Mouse (Mus musculus) right cerebral cortex, postnatal 25 days (tissue): ENCODE measurements at regions not wholly inside any gene's neighbourhood (a gene's known extent, or its start where the extent isn't known, plus 50 kb on each side); places are given as distances from the start of the nearest gene placed in this dataset.
"Not testable (repeated sequence)": the region's sequence is repeated elsewhere in the genome, so short reads cannot be mapped to it uniquely, and the experiment has no call there.

ENCODE experiments used
- DNase-seq: peaks from one replicate; pipeline ENCODE4 v3.0.0; 2022

GRCm38 (mm10) chrX:12296264-12297053 lies 136.3 kb upstream of the Bcor start:
- DNase-seq, result no peak

DNA sequence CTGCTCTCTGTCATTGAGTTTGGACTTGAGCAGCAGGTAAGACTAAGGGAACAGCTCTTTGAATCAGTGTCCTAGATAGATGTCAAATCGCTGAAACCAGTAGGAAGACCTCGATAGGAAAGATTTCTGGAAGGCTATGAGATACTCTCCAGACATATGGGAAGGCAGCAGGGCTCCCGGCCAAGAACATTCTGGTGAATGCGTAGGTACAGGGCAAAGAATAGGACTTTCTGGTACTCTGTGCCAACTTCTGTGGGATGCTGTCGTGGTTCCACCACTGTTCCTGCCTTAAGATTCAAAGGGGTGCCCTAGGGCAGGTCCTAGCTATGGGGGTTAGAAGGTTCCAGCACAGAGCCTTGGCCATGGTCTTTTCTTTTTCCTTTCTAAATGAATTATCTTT lies 138.5 kb upstream of the Bcor start:
- no peak for DNase-seq

GRCm38 (mm10) chrX:12299236-12299635 lies 139.1 kb upstream of the Bcor start:
- DNase-seq, result no peak

GRCm38 (mm10) chrX:12304678-12305077 lies 144.5 kb upstream of the Bcor start:
- no peak for DNase-seq

DNA sequence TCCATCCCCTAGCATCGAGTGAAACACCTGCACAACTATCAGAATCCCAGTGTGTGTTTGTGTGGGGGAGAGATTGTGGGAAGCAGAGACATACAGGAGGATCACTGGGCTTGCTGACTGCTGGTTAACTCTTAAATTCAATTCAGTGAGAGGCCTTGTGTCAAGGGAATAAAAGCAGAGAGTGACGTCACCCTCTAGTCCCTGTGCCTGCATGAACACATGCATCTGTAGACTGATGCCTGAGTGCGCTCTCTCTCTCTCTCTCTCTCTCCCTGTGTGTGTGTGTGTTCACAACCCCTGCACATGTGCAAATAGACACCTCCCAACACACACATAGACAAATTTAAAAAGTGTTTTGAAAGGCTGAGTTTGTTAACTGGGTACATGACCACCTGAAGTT lies 146.8 kb upstream of the Bcor start:
- DNase-seq, result no peak

GRCm38 (mm10) chrX:12312534-12312933 lies 152.4 kb upstream of the Bcor start:
- DNase-seq, result no peak

DNA sequence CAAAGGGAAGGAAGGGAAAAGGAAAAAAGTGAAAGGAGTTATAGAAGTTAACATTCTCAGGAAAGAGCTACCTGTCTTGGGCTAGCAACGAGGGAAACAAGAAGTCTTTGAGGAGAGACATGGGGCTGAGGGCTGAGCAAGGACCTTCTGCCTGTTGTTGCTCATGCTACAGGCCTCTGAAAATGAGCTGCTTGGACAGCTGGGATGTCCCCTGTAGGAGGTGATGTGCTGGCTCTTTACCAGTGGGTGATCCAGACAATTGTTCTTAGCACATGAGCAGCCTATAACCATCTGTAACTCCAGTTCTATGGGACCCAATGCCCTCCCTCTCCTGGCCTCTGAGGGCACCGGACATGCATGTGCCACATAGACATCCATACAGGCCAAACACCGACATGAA lies 155.5 kb upstream of the Bcor start:
- no peak for DNase-seq

DNA sequence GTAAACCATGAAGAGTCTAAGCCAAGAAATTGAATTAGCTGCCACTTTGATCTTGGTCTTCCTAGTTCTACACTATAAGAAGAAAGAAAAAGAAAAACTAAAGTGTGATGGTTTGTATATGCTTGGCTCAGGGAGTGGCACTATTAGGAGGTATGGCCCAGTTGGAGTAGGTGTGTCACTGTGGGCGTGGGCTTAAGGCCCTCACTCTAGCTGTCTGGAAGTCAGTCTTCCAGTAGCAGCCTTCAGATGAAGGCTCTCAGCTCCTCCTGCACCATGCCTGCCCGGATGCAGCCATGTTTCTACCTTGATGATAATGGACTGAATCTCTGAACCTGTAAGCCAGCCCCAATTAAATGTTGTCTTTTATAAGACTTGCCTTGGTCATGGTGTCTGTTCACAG lies 157.3 kb upstream of the Bcor start:
- DNase-seq, result not testable (repeated sequence)

- DNase-seq, result no peak
Observed at GRCm38 (mm10) chrX:12318848-12319651, 158.9 kb upstream of the Bcor start.

GRCm38 (mm10) chrX:12322453-12322852 lies 162.3 kb upstream of the Bcor start:
- DNase-seq, result no peak

GRCm38 (mm10) chrX:12323268-12323667 lies 163.1 kb upstream of the Bcor start:
- DNase-seq, result no peak

- no peak for DNase-seq
Observed at GRCm38 (mm10) chrX:12323812-12324211, 163.7 kb upstream of the Bcor start.

DNA sequence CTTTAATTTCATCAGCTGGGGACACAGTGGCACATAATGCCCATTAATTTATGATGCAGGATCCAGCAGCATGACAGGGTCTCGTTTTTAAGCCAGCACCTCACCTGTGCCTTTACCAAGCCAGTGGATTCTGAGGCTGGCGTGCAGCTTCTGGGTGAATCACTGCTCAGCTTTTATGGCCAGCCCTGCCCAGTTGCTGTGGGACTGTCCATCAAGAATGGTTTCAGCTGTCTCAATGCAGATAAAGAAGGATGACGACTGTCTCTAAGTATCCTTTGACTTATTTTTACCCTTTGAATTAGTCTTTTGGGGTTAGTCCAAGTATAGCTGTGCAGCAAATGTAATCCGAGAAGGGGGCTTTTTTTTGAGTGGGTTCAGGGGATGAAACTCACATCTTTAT lies 167.3 kb upstream of the Bcor start:
- DNase-seq, result no peak

GRCm38 (mm10) chrX:12340561-12340960 lies 180.4 kb upstream of the Bcor start:
- peak; percentile 11 for DNase-seq

GRCm38 (mm10) chrX:12341356-12341965 lies 181.3 kb upstream of the Bcor start:
- no peak for DNase-seq

GRCm38 (mm10) chrX:12344805-12345555 lies 184.8 kb upstream of the Bcor start:
- no peak for DNase-seq

GRCm38 (mm10) chrX:12346856-12347255 lies 186.7 kb upstream of the Bcor start:
- no peak for DNase-seq

- no peak for DNase-seq
Observed at GRCm38 (mm10) chrX:12348117-12348516, 188.0 kb upstream of the Bcor start.

DNA sequence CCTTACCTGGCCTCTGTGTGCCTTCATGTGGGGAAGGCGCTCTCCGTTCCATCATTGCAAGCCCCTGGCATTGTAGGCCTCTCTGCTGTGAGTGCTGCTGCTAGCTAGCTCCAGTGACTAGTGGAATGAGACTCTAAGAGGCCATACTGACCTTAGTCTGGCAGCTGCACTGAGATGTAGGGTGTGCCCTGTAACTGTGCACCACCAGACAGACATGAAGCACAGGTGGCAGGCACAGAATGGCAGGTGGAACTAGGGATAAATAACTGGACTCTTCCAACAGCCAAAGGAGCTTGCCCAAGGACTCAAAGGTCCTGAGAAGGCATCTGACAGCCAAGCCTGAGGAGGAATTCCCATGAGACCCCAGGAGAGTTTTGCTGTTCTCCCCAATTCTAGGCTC lies 194.7 kb upstream of the Bcor start:
- DNase-seq, result no peak

DNA sequence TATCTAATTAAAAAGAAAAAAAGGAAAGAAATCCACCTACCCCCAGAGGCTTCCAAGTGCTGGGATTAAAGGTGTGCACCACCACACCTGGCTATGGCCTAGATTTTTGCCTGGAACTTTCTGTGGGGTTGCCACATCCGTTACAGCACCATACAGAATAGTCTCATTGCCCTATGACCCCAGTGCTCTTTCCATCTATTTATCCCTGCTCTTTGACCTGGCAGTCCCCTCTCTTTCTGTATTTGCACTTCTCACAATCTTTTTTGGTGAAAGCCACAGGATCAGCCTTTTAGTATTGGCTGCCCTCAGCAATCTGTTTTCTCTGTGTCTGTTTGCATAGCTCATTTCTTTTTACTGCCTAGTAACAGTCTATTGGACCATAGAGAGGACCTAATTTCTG lies 197.9 kb upstream of the Bcor start:
- DNase-seq, result no peak

DNA sequence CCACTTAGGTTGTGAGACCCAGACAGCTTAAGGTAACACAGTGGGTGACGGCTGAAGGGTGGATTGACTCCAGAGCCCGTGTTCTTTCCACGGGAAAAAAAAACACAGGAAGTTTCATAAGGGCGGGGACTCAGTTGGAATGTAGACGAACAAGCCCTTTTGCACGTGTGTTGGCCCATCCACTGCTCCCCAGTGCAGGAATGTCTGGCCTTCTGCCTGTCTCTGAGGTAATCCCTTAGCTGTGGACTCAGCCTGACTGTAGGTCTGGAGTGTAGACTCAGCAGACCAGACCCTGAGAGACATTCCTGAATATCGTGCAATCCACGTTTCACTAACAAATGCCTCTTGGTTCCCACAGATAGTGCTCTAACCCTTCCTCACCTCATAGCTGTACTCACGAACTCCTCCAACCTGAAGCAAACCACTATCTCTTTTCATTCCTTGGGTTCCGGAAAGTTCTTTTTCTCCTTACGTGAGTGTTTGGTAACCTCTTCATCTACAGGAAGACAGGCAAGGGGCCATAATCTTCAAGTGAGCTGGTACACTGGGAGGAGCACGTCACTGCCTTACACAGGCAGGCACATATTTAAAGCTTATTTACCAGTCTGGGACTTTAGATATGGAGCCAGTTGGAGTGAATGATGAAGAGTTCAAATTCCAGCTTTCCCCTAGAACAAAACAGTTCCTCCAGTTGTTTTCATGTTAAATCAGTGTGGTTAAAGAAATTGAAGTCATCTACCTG lies 205.6 kb upstream of the Bcor start:
- no peak for DNase-seq

DNA sequence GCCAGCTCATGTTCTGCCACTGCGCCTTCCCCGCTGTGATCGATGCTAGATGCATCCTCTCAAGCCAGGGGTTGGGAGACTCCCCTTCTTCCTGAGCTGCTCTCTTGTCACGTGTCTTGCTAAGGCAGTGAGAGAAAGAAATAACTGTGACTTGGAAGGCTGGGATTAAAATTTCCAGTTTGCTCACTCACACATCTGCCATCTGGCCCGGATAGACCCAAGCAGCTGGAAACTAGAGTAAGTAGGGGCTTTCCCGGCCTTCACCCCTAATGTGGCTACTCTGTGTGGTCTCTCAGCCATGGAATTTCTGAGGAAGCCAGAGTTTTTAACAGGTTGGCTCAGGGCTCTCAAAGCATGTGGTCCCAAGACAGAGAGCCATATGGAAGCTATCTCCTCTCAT lies 206.6 kb upstream of the Bcor start:
- no peak for DNase-seq
